Mouse (Mus musculus) B cell, adult (primary cell): ENCODE measurements around the gene Zbtb14. TPM values are rescaled to one million over a fixed set of nuclear protein-coding genes. Genes with fewer than 3 reads are reported as not detected.

Experiments
- total RNA-seq: library from RNA; stranded (reverse); gene quantifications from 4 replicates; pipeline ENCODE4 v1.2.4, GENCODE M21; 2023; ENCODE audit not compliant: inconsistent age

Gene Zbtb14
- total RNA-seq = 14.4 to 17.0 TPM (median 15.2 TPM) in 4 replicates

GRCm38 (mm10) chr17:69382511-69383100 is at the start of gene Zbtb14:
Gene Zbtb14 (plus strand): TSS chr17:69383050.

GRCm38 (mm10) chr17:69438990-69439491 is 56.2 kb downstream of the Zbtb14 start, which contains the start of gene Akain1:
Gene Akain1 (plus strand): TSS chr17:69439326.

Other genes with a start within 250 kb of the Zbtb14 start
- not detected in 4 replicates for gene Akain1, start 56.3 kb downstream of the Zbtb14 start, total RNA-seq